In the genomic region with DNA sequence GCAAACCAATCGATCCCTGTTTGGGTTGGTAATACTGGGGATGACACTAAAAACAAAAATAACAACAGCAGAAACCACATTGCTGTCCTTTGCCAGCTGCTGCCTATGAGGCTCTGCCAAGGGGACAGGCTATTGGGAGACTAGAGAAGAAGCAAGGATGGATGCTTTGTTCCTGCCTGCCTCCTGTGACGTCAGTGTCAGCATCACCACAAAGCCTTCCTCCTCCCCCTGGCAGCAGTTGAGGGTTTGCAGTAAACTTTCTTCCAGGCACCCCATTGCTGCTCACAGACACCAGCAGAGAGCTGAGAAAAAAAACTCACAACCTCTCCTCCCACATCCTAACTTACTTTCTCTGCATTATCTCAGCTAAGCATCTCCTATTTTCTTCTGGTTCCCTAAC, we compare ENCODE assay signal across 20 mouse cellular contexts.
A peak's percentile ranks its signal among the peaks of the same experiment; 100 is the strongest.
DNase-seq lines count a peak whose midpoint lies in the region; ATAC-seq and TF ChIP-seq lines count a peak whose summit lies in the region.
"Had no signal": no experiment of that assay in that cellular context is flagged by ENCODE, and none has a peak within 500 bp of the region (broad histone marks: within the 10 kb centered on the region; RNA-seq: fewer than 3 reads in every experiment).

No protein-coding gene starts in this region.

- H3K4me1 ChIP-seq in lung, embryonic 16.5 days (replicated peaks; ENCODE audit: control insufficient read depth, insufficient read depth, low read length), result 0 out of 2 replicates have a peak, but pooled peaks cover 2% of the 10 kb centered on the region
- H3K4me1 ChIP-seq in heart, embryonic 11.5 days (ENCODE audit: control insufficient read depth, insufficient read depth, low read length), result no peaks in the 10 kb centered on the region
- H3K4me1 ChIP-seq: embryonic facial prominence, embryonic 15.5 days; hindbrain, embryonic 15.5 days had no signal

- H3K4me2 ChIP-seq in lung, embryonic 16.5 days (ENCODE audit: low read depth, low read length), result no peak overlapping the region
- no peak overlapping the region for H3K4me2 ChIP-seq in heart, embryonic 11.5 days
- H3K4me2 ChIP-seq: embryonic facial prominence, embryonic 15.5 days; hindbrain, embryonic 15.5 days had no signal

- WGBS in lung, embryonic 16.5 days, result 53% methylated on average over 2 of the region's 2 CpGs
- 56% methylated on average over 2 of the region's 2 CpGs for WGBS in heart, embryonic 11.5 days (ENCODE audit: insufficient replicate concordance)

- H3K9me3 ChIP-seq in lung, embryonic 16.5 days (ENCODE audit: control insufficient read depth, low read length), result no peaks in the 10 kb centered on the region
- no peaks in the 10 kb centered on the region for H3K9me3 ChIP-seq in heart, embryonic 11.5 days (replicated peaks; ENCODE audit: control insufficient read depth, low read length)
- H3K9me3 ChIP-seq: embryonic facial prominence, embryonic 15.5 days; hindbrain, embryonic 15.5 days had no signal

- TF ChIP-seq CTCF in brain, embryonic 14.5 days (IDR thresholded peaks at IDR 0.05; ENCODE audit: borderline replicate concordance, extremely low read depth, insufficient read depth, insufficient read length), result no peak

- H3K36me3 ChIP-seq in lung, embryonic 16.5 days (ENCODE audit: control insufficient read depth, insufficient read depth, low read length), result no peaks in the 10 kb centered on the region
- no peaks in the 10 kb centered on the region for H3K36me3 ChIP-seq in heart, embryonic 11.5 days (ENCODE audit: control insufficient read depth, insufficient read depth, low read length)
- H3K36me3 ChIP-seq: embryonic facial prominence, embryonic 15.5 days; hindbrain, embryonic 15.5 days had no signal

- no peak for TF ChIP-seq POLR2A in brain, embryonic 14.5 days (IDR thresholded peaks at IDR 0.05; ENCODE audit: borderline replicate concordance, extremely low read depth, insufficient read depth, insufficient read length, poor library complexity, severe bottlenecking)

- no peaks in the 10 kb centered on the region for H3K27me3 ChIP-seq in lung, embryonic 16.5 days (ENCODE audit: control insufficient read depth, insufficient read depth, low read depth, low read length)
- H3K27me3 ChIP-seq in heart, embryonic 11.5 days (ENCODE audit: control insufficient read depth, insufficient read depth, low read length), result no peaks in the 10 kb centered on the region
- H3K27me3 ChIP-seq: embryonic facial prominence, embryonic 15.5 days; hindbrain, embryonic 15.5 days had no signal

- ATAC-seq in lung, embryonic 16.5 days (ENCODE audit: low read depth), result peak; percentile 45; the same call in 1 of the 2 replicates
- no peak for ATAC-seq in CD4-positive, CD25-positive, alpha-beta regulatory T cell, adult 4 months
- no peak for ATAC-seq in heart, embryonic 11.5 days (replicated peaks; ENCODE audit: insufficient number of reproducible peaks, low FRiP score, low TSS enrichment)
- ATAC-seq: forebrain, postnatal 0 days; liver, postnatal 0 days had no signal

- no peak overlapping the region for H3K27ac ChIP-seq in lung, embryonic 16.5 days (ENCODE audit: low read length)
- H3K27ac ChIP-seq in heart, embryonic 11.5 days (ENCODE audit: low read depth, low read length), result no peak overlapping the region
- H3K27ac ChIP-seq: embryonic facial prominence, embryonic 15.5 days; gastrocnemius, adult 2 months; hindbrain, embryonic 15.5 days; kidney, postnatal 0 days had no signal

- H3K4me3 ChIP-seq in lung, embryonic 16.5 days (ENCODE audit: low read length), result no peak overlapping the region
- H3K4me3 ChIP-seq in heart, embryonic 11.5 days (ENCODE audit: low read depth, low read length), result no peak overlapping the region
- H3K4me3 ChIP-seq: embryonic facial prominence, embryonic 15.5 days; gastrocnemius, adult 2 months; hindbrain, embryonic 15.5 days had no signal

- DNase-seq in lung, postnatal 36 days, result no peak
- DNase-seq in T-cell, adult 2 months (ENCODE audit: low spot score), result peak; percentile 25
- DNase-seq in brain, embryonic 14.5 days (ENCODE audit: low read depth), result peak; percentile 49
- DNase-seq in thymus, postnatal 14 days, result peak; percentile 66
- DNase-seq in left cerebral cortex, adult 11 months (ENCODE audit: low spot score), result no peak
- DNase-seq: adrenal gland, adult 2 months; cerebellum, adult 9-10 months; forebrain, postnatal 0 days; gastrocnemius, adult 2 months; kidney, adult 2 months; liver, postnatal 0 days; midbrain, embryonic 14.5 days; right cerebral cortex, postnatal 14 days; spleen, adult 18-20 months had no signal

- no peak overlapping the region for H3K9ac ChIP-seq in lung, embryonic 16.5 days (ENCODE audit: low read length)
- no peak overlapping the region for H3K9ac ChIP-seq in heart, embryonic 11.5 days (ENCODE audit: low read depth, low read length)
- H3K9ac ChIP-seq: embryonic facial prominence, embryonic 15.5 days; forebrain, postnatal 0 days; hindbrain, embryonic 15.5 days; liver, postnatal 0 days had no signal

Comparison
In these comparisons a context has a peak if more than half of its experiments do, and no peak if none do; other contexts are left out.
1. DNase-seq: peak in T-cell, adult 2 months (single experiment), brain, embryonic 14.5 days (single experiment) and thymus, postnatal 14 days (single experiment); none in lung, postnatal 36 days (single experiment) and left cerebral cortex, adult 11 months (single experiment).